Mouse (Mus musculus) stomach, embryonic 15.5 days (tissue): ENCODE data around the gene Nagk. TPM values are rescaled to one million over a fixed set of nuclear protein-coding genes. Genes with fewer than 3 reads are reported as not detected.
"Not testable (repeated sequence)": the region's sequence is repeated elsewhere in the genome, so short reads cannot be mapped to it uniquely, and the experiment has no call there.

ENCODE experiments used
- ATAC-seq: fragments of 200-750 bp; cut with Nextera tagmentation; 2 replicates; pipeline ENCODE4 v1.8.0; 2017; ENCODE audit warnings: low read depth, moderate number of reproducible peaks, moderate TSS enrichment; ENCODE audit not compliant: insufficient read depth, low FRiP score
- H3K27ac ChIP-seq: fragments of 300-500 bp; sonication (generic); 2 replicates; pipeline ENCODE4 v1.5.1; 2015; ENCODE audit warnings: mild to moderate bottlenecking, inconsistent platforms
- H3K27me3 ChIP-seq: fragments of 300-500 bp; sonication (generic); replicated peaks from 2 replicates; pipeline ENCODE4 v1.6.1; 2015; ENCODE audit warnings: inconsistent platforms
- H3K36me3 ChIP-seq: fragments of 300-500 bp; sonication (generic); 2 replicates; pipeline ENCODE4 v1.6.1; 2015; ENCODE audit warnings: inconsistent platforms
- H3K4me1 ChIP-seq: fragments of 300-500 bp; sonication (generic); 2 replicates; pipeline ENCODE4 v1.6.1; 2015; ENCODE audit warnings: inconsistent platforms
- H3K4me2 ChIP-seq: fragments of 300-500 bp; sonication (generic); 2 replicates; pipeline ENCODE4 v1.6.1; 2015; ENCODE audit warnings: mild to moderate bottlenecking, inconsistent platforms
- H3K4me3 ChIP-seq: fragments of 300-500 bp; sonication (generic); replicated peaks from 2 replicates; pipeline ENCODE4 v1.5.1; 2015; ENCODE audit warnings: inconsistent platforms
- H3K9ac ChIP-seq: fragments of 300-500 bp; sonication (generic); 2 replicates; pipeline ENCODE4 v1.6.1; 2015; ENCODE audit warnings: inconsistent platforms
- H3K9me3 ChIP-seq: fragments of 300-500 bp; sonication (generic); 2 replicates; pipeline ENCODE4 v1.6.1; 2016; ENCODE audit warnings: inconsistent platforms
- WGBS: fragments of 180-500 bp; shearing (Covaris S2); methylation state at CpG from one replicate; pipeline ENCODE4 v1.1.7; 2015; 5-methylcytosine and 5-hydroxymethylcytosine counted together
- polyA plus RNA-seq: library from polyadenylated mRNA; unstranded; fragments of >200 nt; fragmentation: Nextera tagmentation; extraction: Ambion mirVana; gene quantifications from 2 replicates; pipeline ENCODE4 v1.2.1, GENCODE M21; 2015

Gene Nagk
- polyA plus RNA-seq, 1 experiment from 2014 or later, result 64.3 TPM

DNA sequence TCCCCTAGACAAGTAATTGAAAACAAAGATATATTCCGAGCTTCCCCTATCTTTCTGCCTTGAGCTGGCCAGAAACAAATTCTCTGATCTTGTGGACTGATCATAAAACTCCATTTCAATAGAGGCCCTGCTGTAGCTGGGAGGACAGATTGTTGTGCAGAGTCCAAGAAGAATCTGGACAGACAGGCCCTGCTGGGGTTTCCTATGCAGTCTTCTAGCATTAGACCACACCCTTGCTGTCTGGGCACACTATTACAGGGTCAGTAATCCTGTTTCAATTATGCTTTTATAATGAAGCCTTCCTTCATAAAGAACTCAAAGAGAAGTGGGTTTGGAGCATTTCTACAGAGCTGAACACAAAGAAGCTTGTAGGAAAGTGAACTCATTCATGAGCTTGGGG, 24.2 kb downstream of the Nagk start:
- Histone ChIP-seq H3K9ac (no peak overlapping the region), H3K4me1 (peaks cover 13% of the 10 kb centered on the region; the same call in 1 of the 2 replicates), H3K4me2 (no peak overlapping the region), H3K4me3 (no peak overlapping the region), H3K9me3 (no peaks in the 10 kb centered on the region), H3K36me3 (0 out of 2 replicates have a peak, but pooled peaks cover under 1% of the 10 kb centered on the region), H3K27ac (peak overlapping the region; percentile 33; the same call in 1 of the 2 replicates), H3K27me3 (no peaks in the 10 kb centered on the region)
- 69% methylated on average over 1 of the region's 1 CpGs for WGBS
- ATAC-seq, result no peak

DNA sequence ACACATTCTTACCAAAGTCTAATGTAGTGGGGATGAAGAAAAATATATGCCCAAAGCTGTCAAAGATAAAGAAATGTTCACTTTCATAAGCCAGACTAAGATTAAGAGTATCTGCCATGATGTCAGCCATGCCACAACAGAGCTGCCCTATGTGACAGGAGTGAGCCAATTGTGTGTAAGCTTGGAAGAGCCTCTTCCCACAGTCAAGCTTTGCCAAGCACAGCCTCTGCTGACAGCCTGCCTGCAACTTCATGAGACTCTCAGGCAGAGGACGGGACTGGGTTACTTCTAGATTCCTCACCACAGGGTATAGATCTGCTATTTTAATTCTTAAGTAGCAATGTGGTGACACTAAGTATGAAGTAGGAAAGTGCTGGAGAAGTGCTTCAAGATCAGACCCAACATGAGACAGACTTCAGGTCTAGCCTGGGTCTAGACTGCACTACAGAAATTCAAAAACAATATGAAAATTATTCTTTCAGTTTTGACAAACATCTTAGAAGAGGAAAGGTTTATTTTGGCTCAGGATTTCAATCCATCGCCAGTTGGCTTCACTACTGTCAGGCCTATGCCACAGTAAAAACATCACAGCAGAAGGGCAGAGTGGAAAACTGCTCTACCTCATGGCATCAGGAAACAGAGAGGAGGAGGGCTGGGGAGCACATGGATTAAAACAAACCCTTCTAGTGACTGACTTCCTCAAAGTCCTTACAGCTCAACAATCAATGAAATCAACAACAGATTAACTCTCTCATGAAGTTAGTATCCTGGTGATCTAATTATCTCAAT, 26.1 kb downstream of the Nagk start:
- peaks cover 13% of the 10 kb centered on the region; the same call in 1 of the 2 replicates for H3K4me1 ChIP-seq
- no peak overlapping the region for H3K27ac ChIP-seq
- WGBS, result 82% methylated on average over 2 of the region's 2 CpGs
- no peak overlapping the region for H3K4me3 ChIP-seq
- ATAC-seq, result no peak
- H3K9me3 ChIP-seq, result no peaks in the 10 kb centered on the region
- H3K27me3 ChIP-seq, result no peaks in the 10 kb centered on the region
- H3K36me3 ChIP-seq, result no peaks in the 10 kb centered on the region
- no peak overlapping the region for H3K4me2 ChIP-seq
- H3K9ac ChIP-seq, result no peak overlapping the region

DNA sequence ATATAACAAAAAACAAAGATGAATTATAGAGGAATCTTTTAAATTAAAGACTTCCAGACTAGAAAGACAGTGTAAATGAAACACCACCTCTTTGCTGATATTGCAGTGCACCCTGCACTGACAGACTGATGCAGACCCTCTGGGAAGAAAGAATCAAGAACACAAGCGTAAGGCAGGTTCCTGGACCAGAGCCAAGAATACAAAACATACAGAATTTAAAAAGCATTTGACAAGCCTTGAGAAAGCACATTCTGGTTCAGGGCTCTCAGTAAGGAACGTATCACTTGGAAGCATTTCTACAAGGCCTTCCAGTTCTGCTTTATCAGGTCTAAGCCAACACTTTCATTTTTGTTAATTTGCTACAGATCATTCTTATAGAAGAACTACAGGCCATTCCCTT, 27.1 kb downstream of the Nagk start:
- H3K9ac ChIP-seq, result no peak overlapping the region
- no peak overlapping the region for H3K27ac ChIP-seq
- WGBS, result 21% methylated on average over 2 of the region's 2 CpGs
- no peak overlapping the region for H3K4me3 ChIP-seq
- peaks cover 13% of the 10 kb centered on the region; the same call in 1 of the 2 replicates for H3K4me1 ChIP-seq
- no peaks in the 10 kb centered on the region for H3K9me3 ChIP-seq
- H3K36me3 ChIP-seq, result no peaks in the 10 kb centered on the region
- H3K4me2 ChIP-seq, result no peak overlapping the region
- ATAC-seq, result no peak
- no peaks in the 10 kb centered on the region for H3K27me3 ChIP-seq

DNA sequence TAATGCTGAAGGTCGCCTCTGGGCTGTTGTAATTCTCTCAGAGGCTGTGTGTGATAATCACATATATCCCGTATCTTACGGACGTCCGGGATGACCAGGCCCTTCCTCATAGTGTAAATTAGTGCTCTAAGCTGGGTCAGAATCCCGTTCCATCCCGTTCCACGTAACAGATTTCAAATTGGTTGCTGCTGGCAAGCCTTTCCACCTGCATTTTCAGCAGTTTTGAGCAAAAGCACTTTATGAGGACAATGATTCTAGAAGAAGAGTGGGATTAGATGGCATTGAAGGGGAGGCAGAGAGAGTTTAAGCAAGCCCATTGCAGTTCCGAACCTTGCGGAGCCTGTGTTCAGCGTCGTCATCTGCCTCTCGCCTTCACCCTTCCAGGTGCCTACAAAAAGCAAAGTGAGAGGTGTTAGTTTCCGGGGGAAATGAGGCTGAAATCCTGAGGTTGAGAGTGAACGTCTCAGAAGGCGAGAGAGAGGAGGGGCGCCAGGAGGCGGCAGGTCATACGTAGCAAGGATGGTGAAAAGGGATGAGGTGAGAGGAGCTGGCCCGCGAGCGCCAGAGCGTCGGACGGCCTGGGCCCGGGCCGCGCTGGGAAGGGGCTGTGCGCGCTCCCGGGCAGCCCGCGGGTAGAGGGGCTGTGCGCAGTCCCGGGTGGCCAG, 36.3 kb downstream of the Nagk start:
- WGBS, result 2% methylated on average over 35 of the region's 35 CpGs
- Histone ChIP-seq H3K36me3 (no peaks in the 10 kb centered on the region), H3K4me1 (no peaks in the 10 kb centered on the region), H3K9me3 (no peaks in the 10 kb centered on the region), H3K4me3 (peak overlapping the region; percentile 71), H3K27ac (peak overlapping the region; percentile 82), H3K4me2 (peak overlapping the region; percentile 61), H3K9ac (peak overlapping the region; percentile 53), H3K27me3 (no peaks in the 10 kb centered on the region)
- peak; percentile 62; the same call in 1 of the 2 replicates for ATAC-seq

DNA sequence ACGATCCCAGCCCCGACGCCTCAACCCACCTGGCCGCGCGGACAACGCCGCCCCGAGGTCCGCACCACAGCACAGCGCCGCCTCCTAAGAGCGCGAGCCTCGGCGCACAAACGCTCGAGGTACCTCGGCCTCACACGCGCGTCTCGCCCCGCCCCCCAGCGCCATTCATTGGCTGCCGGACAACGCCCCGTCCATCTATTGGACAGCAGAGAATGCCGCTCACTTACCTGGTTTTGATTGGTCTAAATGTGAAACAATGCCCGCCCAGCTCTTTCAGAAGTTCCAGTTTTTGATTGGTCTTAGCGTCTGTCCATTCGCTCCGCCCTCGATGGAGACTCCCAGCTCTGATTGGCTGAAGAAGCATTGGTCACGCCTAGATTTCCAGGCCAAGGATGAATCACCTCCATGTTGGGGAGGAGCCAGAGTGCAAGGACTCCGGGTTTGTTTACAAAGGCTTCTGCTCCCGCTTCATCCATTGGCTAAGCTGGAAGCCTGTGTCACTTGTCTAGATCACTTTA, 36.9 kb downstream of the Nagk start, which contains the start of gene Paip2b:
Gene Paip2b (minus strand): TSS at position 136 of the 518 bp plus-strand sequence.
- 0% methylated on average over 37 of the region's 37 CpGs for WGBS
- Histone ChIP-seq H3K36me3 (no peaks in the 10 kb centered on the region), H3K4me1 (no peaks in the 10 kb centered on the region), H3K9me3 (no peaks in the 10 kb centered on the region), H3K27ac (peak within 1 kb of the TSS; percentile 82), H3K9ac (peak within 1 kb of the TSS; percentile 53), H3K4me3 (peak within 1 kb of the TSS; percentile 71), H3K27me3 (no peaks in the 10 kb centered on the region), H3K4me2 (peak within 1 kb of the TSS; percentile 62)
- ATAC-seq, result peak; percentile 99

DNA sequence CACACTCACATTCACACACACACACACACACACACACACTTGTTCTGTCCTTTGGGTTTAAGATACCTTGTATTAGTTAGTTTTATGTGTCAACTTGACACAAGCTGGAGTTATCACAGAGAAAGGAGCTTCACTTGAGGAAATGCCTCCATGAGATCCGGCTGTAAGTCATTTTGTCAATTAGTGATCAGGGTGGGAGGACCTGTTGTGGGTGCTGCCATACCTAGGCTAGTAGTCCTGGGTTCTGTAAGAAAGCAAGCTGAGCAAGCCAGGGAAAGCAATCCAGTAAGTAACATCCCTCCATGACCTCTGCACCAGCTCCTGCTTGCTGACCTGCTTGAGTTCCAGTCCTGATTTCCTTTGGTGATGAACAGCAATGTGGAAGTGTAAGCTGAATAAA, 37.6 kb downstream of the Nagk start:
- not testable (repeated sequence) for ATAC-seq
- WGBS, result 64% methylated on average over 1 of the region's 1 CpGs

DNA sequence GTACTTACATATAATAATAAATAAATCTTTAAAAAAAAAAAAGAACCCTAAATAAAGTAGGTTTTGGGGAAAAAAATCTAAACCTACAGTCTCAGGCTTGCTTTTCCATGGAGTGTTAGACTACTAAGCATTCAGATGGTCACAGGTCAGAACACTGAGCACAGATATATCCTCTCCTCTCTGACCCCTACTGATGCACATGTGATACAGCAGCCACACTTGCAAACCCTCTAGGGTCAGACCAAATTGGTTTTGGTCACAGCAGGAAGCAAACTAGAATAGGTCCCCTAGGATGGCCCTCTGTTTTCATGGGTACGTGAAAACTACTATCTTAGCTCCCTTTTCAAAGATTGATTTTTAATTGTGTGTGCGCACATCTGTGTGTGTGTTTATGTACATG, 42.0 kb downstream of the Nagk start:
- H3K9me3 ChIP-seq, result no peaks in the 10 kb centered on the region
- no peak overlapping the region for H3K9ac ChIP-seq

More for the DNA sequence above, 37.6 kb downstream of the Nagk start:
- not testable (repeated sequence) for H3K9ac ChIP-seq, H3K9me3 ChIP-seq, H3K4me1 ChIP-seq, H3K36me3 ChIP-seq, H3K27me3 ChIP-seq
- Histone ChIP-seq H3K4me3 (peak overlapping the region; percentile 71), H3K4me2 (peak overlapping the region; percentile 62), H3K27ac (peak overlapping the region; percentile 73)

DNA sequence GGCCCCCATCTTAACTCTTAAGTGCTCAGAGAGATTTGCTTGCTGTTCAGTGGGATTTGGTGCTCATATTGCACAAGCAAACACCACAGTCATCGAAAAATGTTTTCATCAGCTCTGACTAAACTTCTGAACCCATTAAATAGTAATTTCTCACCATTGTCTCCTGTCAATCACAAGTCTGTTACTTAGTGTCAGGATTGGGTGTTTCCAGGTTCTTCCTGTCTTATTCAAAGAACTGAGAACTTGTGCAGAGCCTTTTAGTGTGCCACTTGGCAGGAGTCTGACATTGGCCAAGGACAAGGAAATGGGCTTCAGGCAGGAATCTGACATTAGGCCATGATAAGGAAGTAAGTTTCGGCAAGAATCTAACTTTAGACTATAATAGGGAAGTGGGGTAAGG, 43.3 kb downstream of the Nagk start:
- no peak for ATAC-seq
- H3K27ac ChIP-seq, result no peak overlapping the region
- no peak overlapping the region for H3K9ac ChIP-seq
- no peaks in the 10 kb centered on the region for H3K4me1 ChIP-seq
- H3K27me3 ChIP-seq, result no peaks in the 10 kb centered on the region
- no peak overlapping the region for H3K4me3 ChIP-seq
- 79% methylated on average over 2 of the region's 2 CpGs for WGBS
- no peak overlapping the region for H3K4me2 ChIP-seq
- no peaks in the 10 kb centered on the region for H3K36me3 ChIP-seq
- no peaks in the 10 kb centered on the region for H3K9me3 ChIP-seq

More for the DNA sequence above, 42.0 kb downstream of the Nagk start:
- Histone ChIP-seq H3K27me3 (no peaks in the 10 kb centered on the region), H3K4me3 (no peak overlapping the region), H3K4me2 (no peak overlapping the region), H3K27ac (no peak overlapping the region), H3K4me1 (no peaks in the 10 kb centered on the region), H3K36me3 (no peaks in the 10 kb centered on the region)
- 91% methylated on average over 2 of the region's 2 CpGs for WGBS
- ATAC-seq, result no peak

DNA sequence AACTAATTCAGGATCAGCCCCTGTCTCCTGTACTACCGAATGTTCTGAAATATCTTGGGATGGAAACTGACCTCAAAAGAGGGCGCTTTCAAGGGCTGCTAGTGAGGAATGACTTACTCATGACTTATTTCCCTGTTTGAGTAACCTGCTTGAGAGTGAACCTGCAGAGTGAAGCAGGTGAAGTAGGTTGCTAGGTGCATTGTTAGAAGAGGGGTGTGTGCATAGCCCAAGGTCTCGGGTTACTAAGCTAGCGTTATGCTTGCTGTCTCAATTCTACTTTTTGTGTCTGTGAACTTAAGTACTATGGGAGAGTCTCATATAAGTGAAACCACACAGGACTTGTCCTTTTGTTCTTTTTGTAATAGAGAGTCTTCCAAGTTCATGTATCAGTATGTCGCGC, 45.3 kb downstream of the Nagk start:
- no peak overlapping the region for H3K9ac ChIP-seq
- H3K4me1 ChIP-seq, result no peaks in the 10 kb centered on the region
- H3K4me3 ChIP-seq, result no peak overlapping the region
- no peaks in the 10 kb centered on the region for H3K27me3 ChIP-seq
- no peak overlapping the region for H3K27ac ChIP-seq
- ATAC-seq, result no peak
- H3K4me2 ChIP-seq, result no peak overlapping the region
- no peaks in the 10 kb centered on the region for H3K36me3 ChIP-seq
- no peaks in the 10 kb centered on the region for H3K9me3 ChIP-seq
- WGBS, result 74% methylated on average over 6 of the region's 6 CpGs

DNA sequence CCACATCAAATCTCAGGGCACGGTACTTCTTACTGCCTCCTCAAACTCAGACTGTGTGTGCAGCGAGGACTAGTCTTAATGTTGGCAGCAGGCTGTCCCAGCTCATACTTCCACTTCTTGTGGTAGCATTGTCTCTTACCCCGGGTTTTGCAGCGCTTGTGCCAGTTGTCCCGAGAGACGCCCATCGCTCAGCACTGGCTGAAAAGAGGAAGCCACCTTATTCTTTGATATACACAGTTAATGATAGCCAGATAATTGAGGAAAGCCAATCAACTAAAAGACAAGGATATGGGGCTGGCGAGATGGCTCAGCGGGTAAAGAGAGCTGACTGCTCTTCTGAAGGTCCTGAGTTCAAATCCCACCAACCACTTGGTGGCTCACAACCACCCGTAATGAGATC, 50.1 kb downstream of the Nagk start:
- no peaks in the 10 kb centered on the region for H3K4me1 ChIP-seq
- no peaks in the 10 kb centered on the region for H3K36me3 ChIP-seq
- H3K4me2 ChIP-seq, result no peak overlapping the region
- 84% methylated on average over 10 of the region's 10 CpGs for WGBS
- no peak overlapping the region for H3K9ac ChIP-seq
- H3K4me3 ChIP-seq, result no peak overlapping the region
- H3K27me3 ChIP-seq, result no peaks in the 10 kb centered on the region
- no peaks in the 10 kb centered on the region for H3K9me3 ChIP-seq
- no peak for ATAC-seq
- H3K27ac ChIP-seq, result no peak overlapping the region

DNA sequence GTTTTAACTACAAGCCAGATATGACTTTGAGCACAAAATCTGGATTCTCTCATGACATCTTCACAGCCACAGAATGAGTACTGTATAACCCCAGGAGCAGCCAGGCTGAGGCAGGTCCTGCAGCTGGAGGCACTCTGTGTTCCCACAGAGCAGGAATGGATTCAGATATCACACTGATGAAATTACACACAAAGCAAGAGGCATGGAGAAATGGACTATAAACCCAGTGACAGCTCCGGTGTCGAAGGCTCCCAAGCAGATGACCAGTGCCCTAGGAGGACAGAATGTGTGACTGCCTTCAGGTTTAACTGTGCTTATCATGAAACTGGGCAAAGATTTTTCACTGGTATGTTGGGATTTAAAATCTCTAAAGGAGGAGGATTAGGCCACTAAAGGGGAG, 51.4 kb downstream of the Nagk start:
- H3K27ac ChIP-seq, result no peak overlapping the region
- H3K9ac ChIP-seq, result no peak overlapping the region
- H3K9me3 ChIP-seq, result no peaks in the 10 kb centered on the region
- H3K4me1 ChIP-seq, result no peaks in the 10 kb centered on the region
- 89% methylated on average over 2 of the region's 2 CpGs for WGBS
- H3K27me3 ChIP-seq, result no peaks in the 10 kb centered on the region
- H3K4me3 ChIP-seq, result no peak overlapping the region
- no peak overlapping the region for H3K4me2 ChIP-seq
- H3K36me3 ChIP-seq, result no peaks in the 10 kb centered on the region
- no peak for ATAC-seq

DNA sequence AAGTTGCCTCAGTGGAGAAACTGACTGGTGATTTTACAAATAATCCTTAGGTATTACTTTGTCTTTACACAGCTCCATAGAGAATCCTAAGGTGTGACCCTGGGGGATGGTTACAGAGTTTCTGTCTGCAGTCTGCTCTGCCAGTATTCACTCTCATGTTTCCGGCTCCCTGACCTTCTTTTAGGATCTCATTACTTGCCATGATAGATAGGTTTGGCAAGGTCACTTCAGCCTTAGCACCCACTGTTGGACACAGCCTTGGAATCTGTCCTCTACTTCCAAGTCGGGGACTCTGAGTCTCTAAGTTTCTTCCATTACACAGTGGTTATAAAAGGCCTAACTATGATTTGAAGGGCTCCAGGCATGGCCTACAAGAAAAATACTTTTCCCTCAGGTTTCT, 54.7 kb downstream of the Nagk start:
- WGBS, result 78% methylated on average over 2 of the region's 2 CpGs
- Histone ChIP-seq H3K36me3 (no peaks in the 10 kb centered on the region), H3K9ac (no peak overlapping the region), H3K9me3 (no peaks in the 10 kb centered on the region), H3K4me3 (no peak overlapping the region), H3K27me3 (no peaks in the 10 kb centered on the region), H3K27ac (no peak overlapping the region), H3K4me2 (no peak overlapping the region), H3K4me1 (no peaks in the 10 kb centered on the region)
- ATAC-seq, result no peak
